Mouse (Mus musculus) E14TG2a.4 (cell line): ENCODE measurements at regions not wholly inside any gene's neighbourhood (a gene's known extent, or its start where the extent isn't known, plus 50 kb on each side); places are given as distances from the start of the nearest gene placed in this dataset.

Source experiments
- H3K27me3 ChIP-seq: 2 replicates; pipeline ENCODE4 v1.6.1; 2014; ENCODE audit warnings: low read length, control low read depth; ENCODE audit not compliant: insufficient read depth
- H3K36me3 ChIP-seq: 2 replicates; pipeline ENCODE4 v1.6.1; 2014; ENCODE audit warnings: low read length, control low read depth; ENCODE audit not compliant: insufficient read depth
- H3K4me1 ChIP-seq: replicated peaks from 2 replicates; pipeline ENCODE4 v1.6.1; 2014; ENCODE audit warnings: low read depth, low read length, control low read depth
- H3K4me3 ChIP-seq: replicated peaks from 2 replicates; pipeline ENCODE4 v1.5.1; 2014; ENCODE audit warnings: mild to moderate bottlenecking, low read length
- H3K9me3 ChIP-seq: 2 replicates; pipeline ENCODE4 v1.6.1; 2014; ENCODE audit warnings: low read length, control low read depth
- CTCF ChIP-seq: conservative IDR thresholded peaks from 2 replicates; pipeline ENCODE4 v1.5.1; 2014; ENCODE audit warnings: low read length
- NANOG ChIP-seq: IDR thresholded peaks from 2 replicates; pipeline ENCODE4 v1.6.1; 2014; ENCODE audit warnings: borderline replicate concordance, low read length, mixed read lengths
- POU5F1 ChIP-seq: IDR thresholded peaks from 2 replicates; pipeline ENCODE4 v1.6.1; 2014; ENCODE audit warnings: low read length, borderline replicate concordance

- H3K27me3 ChIP-seq = peaks cover 78% of the 10 kb centered on the region
- peaks cover 27% of the 10 kb centered on the region for H3K4me1 ChIP-seq
- H3K9me3 ChIP-seq = peaks cover 8% of the 10 kb centered on the region
- no peak overlapping the region for H3K4me3 ChIP-seq
- TF ChIP-seq CTCF (no peak), POU5F1 (no peak), NANOG (no peak)
- H3K36me3 ChIP-seq = no peaks in the 10 kb centered on the region
Observed at GRCm38 (mm10) chr2:172726701-172727100, 177.3 kb downstream of the Tfap2c start.

GRCm38 (mm10) chr2:172727576-172727975 is 178.2 kb downstream of the Tfap2c start:
- H3K4me1 ChIP-seq = peaks cover 35% of the 10 kb centered on the region
- H3K9me3 ChIP-seq = peaks cover 8% of the 10 kb centered on the region
- peaks cover 80% of the 10 kb centered on the region for H3K27me3 ChIP-seq
- no peaks in the 10 kb centered on the region for H3K36me3 ChIP-seq
- no peak for TF ChIP-seq CTCF
- no peak overlapping the region for H3K4me3 ChIP-seq

- Histone ChIP-seq H3K36me3 (no peaks in the 10 kb centered on the region), H3K4me3 (peak overlapping the region; percentile 77), H3K4me1 (peaks cover 43% of the 10 kb centered on the region), H3K27me3 (peaks cover 83% of the 10 kb centered on the region), H3K9me3 (peaks cover 6% of the 10 kb centered on the region)
- TF ChIP-seq NANOG = no peak
- no peak for TF ChIP-seq POU5F1
- TF ChIP-seq CTCF = no peak
Observed at GRCm38 (mm10) chr2:172728240-172728821, 178.9 kb downstream of the Tfap2c start.

- no peaks in the 10 kb centered on the region for H3K36me3 ChIP-seq
- H3K4me1 ChIP-seq = peaks cover 51% of the 10 kb centered on the region
- no peak for TF ChIP-seq CTCF
- no peak for TF ChIP-seq NANOG
- TF ChIP-seq POU5F1 = no peak
- H3K9me3 ChIP-seq = no peaks in the 10 kb centered on the region
- H3K4me3 ChIP-seq = no peak overlapping the region
- H3K27me3 ChIP-seq = peaks cover 79% of the 10 kb centered on the region
Observed at GRCm38 (mm10) chr2:172729151-172729550, 179.8 kb downstream of the Tfap2c start.

- no peaks in the 10 kb centered on the region for H3K36me3 ChIP-seq
- H3K4me3 ChIP-seq = no peak overlapping the region
- peaks cover 57% of the 10 kb centered on the region for H3K4me1 ChIP-seq
- TF ChIP-seq NANOG = no peak
- TF ChIP-seq CTCF = no peak
- no peak for TF ChIP-seq POU5F1
- peaks cover 79% of the 10 kb centered on the region for H3K27me3 ChIP-seq
- H3K9me3 ChIP-seq = no peaks in the 10 kb centered on the region
Observed at GRCm38 (mm10) chr2:172729741-172730140, 180.3 kb downstream of the Tfap2c start.

- TF ChIP-seq NANOG = no peak
- 0 out of 2 replicates have a peak overlapping the region, but pooled peaks have one; percentile 17 for H3K4me3 ChIP-seq
- peaks cover 72% of the 10 kb centered on the region for H3K4me1 ChIP-seq
- no peaks in the 10 kb centered on the region for H3K9me3 ChIP-seq
- no peaks in the 10 kb centered on the region for H3K36me3 ChIP-seq
- peaks cover 81% of the 10 kb centered on the region for H3K27me3 ChIP-seq
Observed at GRCm38 (mm10) chr2:172731408-172731807, 182.0 kb downstream of the Tfap2c start.

- peak overlapping the region; percentile 20 for H3K4me3 ChIP-seq
- peaks cover 74% of the 10 kb centered on the region for H3K4me1 ChIP-seq
Observed at GRCm38 (mm10) chr2:172732453-172733210, 183.2 kb downstream of the Tfap2c start.

GRCm38 (mm10) chr2:172733403-172733995 is 184.1 kb downstream of the Tfap2c start:
- peaks cover 77% of the 10 kb centered on the region for H3K4me1 ChIP-seq
- H3K36me3 ChIP-seq = no peaks in the 10 kb centered on the region
- no peak for TF ChIP-seq CTCF
- TF ChIP-seq NANOG = peak; percentile 32; the same call in 1 of the 2 replicates
- no peak overlapping the region for H3K4me3 ChIP-seq
- peaks cover 83% of the 10 kb centered on the region for H3K27me3 ChIP-seq
- H3K9me3 ChIP-seq = no peaks in the 10 kb centered on the region

More at GRCm38 (mm10) chr2:172732453-172733210, 183.2 kb downstream of the Tfap2c start:
- H3K36me3 ChIP-seq = no peaks in the 10 kb centered on the region
- H3K27me3 ChIP-seq = peaks cover 83% of the 10 kb centered on the region
- TF ChIP-seq POU5F1 (no peak), NANOG (no peak), CTCF (no peak)
- H3K9me3 ChIP-seq = no peaks in the 10 kb centered on the region
